Mouse (Mus musculus) C2C12 (cell line): ENCODE results near the gene Tekt1. TPM values are rescaled to one million over a fixed set of nuclear protein-coding genes. Genes with fewer than 3 reads are reported as not detected.

ENCODE experiments used
- H3K27me3 ChIP-seq: one replicate; pipeline ENCODE4 v1.6.1; 2011; ENCODE audit not compliant: control insufficient read depth, insufficient read depth, insufficient read length
- H3K36me3 ChIP-seq: one replicate; pipeline ENCODE4 v1.6.1; 2011; ENCODE audit not compliant: control insufficient read depth, insufficient read depth
- H3K4me3 ChIP-seq: one replicate; pipeline ENCODE4 v1.5.1; 2011; ENCODE audit warnings: mild to moderate bottlenecking, control low read depth; ENCODE audit not compliant: poor library complexity, insufficient read depth, severe bottlenecking
- H3K79me2 ChIP-seq: one replicate; pipeline ENCODE4 v1.6.1; 2011; ENCODE audit not compliant: control insufficient read depth, insufficient read depth
- H3K79me3 ChIP-seq: one replicate; pipeline ENCODE4 v1.6.1; 2011; ENCODE audit warnings: low read depth, control low read depth
- H3ac ChIP-seq: one replicate; pipeline ENCODE3; 2011; ENCODE audit warnings: low read depth; ENCODE audit not compliant: control insufficient read depth, insufficient read length
- CEBPB ChIP-seq: IDR thresholded peaks from one replicate; pipeline ENCODE4 v1.6.1; 2011; ENCODE audit warnings: low read depth, mild to moderate bottlenecking, control low read depth, moderate library complexity
- CTCF ChIP-seq: IDR thresholded peaks from one replicate; pipeline ENCODE4 v1.5.1; 2011; ENCODE audit not compliant: control insufficient read depth, insufficient read depth, insufficient read length
- FOSL1 ChIP-seq: IDR thresholded peaks from one replicate; pipeline ENCODE4 v1.8.0; 2011; ENCODE audit warnings: mild to moderate bottlenecking, low read length; ENCODE audit not compliant: poor library complexity, insufficient read depth, severe bottlenecking
- MAX ChIP-seq: IDR thresholded peaks from one replicate; pipeline ENCODE4 v1.6.1; 2011; ENCODE audit warnings: mild to moderate bottlenecking, control low read depth
- MYOD1 ChIP-seq: IDR thresholded peaks from one replicate; pipeline ENCODE4 v1.6.1; 2011; ENCODE audit warnings: low read depth; ENCODE audit not compliant: control insufficient read depth, insufficient read length
- MYOG ChIP-seq: IDR thresholded peaks from one replicate; pipeline ENCODE4 v1.6.1; 2011; ENCODE audit not compliant: control insufficient read depth, insufficient read length; ENCODE audit errors: extremely low read depth
- USF1 ChIP-seq: IDR thresholded peaks from one replicate; pipeline ENCODE4 v1.6.1; 2011; ENCODE audit warnings: low read depth, mild to moderate bottlenecking, control low read depth, moderate library complexity
- polyA plus RNA-seq: library from polyadenylated mRNA; unstranded; fragments of >200 nt; fragmentation: generic; extraction: Trizol; gene quantifications from one replicate; pipeline ENCODE4 v1.2.1, GENCODE M21; 2012; ENCODE audit warnings: missing spikeins

Tekt1 gene
- polyA plus RNA-seq, 1 experiment: not detected

DNA sequence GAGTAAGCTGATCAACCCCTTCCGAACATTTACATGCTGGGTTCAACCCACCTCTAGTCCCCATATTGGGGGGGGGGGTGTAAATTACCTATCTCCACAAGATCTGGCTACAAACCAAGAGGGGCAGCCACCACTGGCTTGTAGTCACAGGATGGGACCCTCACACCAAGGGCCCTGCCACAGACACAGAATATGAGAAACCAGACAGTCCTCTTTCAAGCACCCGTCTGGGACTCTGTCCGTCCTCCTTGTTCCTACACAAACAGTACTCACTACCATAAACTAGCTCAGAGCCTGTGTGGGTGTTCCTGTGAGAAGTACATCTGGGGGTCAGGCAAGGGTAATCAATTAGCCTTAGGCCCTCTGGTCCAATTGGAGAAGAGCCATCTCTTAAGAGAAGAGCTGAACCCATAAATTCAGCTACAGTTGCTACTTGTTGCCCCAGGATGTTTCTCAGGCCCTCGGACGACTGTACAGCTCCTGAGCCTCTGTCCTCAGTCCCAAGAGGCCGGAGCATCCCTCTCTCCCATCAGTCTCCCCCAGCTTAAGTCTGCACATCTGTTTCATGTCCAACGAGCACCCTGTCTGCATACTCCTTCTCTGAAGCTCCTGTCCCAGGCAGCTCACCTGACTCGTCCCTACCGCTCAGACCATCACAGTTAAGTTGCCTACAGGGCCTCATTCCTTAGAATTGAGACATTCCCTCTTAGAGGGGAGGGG is 46.4 kb upstream of the Tekt1 start:
- TF ChIP-seq MYOD1 (no peak), MAX (no peak)
- Histone ChIP-seq H3K79me3 (no peaks in the 10 kb centered on the region), H3K79me2 (no peaks in the 10 kb centered on the region), H3K4me3 (no peak overlapping the region), H3ac (no peak overlapping the region), H3K36me3 (no peaks in the 10 kb centered on the region), H3K27me3 (peaks cover 86% of the 10 kb centered on the region)

DNA sequence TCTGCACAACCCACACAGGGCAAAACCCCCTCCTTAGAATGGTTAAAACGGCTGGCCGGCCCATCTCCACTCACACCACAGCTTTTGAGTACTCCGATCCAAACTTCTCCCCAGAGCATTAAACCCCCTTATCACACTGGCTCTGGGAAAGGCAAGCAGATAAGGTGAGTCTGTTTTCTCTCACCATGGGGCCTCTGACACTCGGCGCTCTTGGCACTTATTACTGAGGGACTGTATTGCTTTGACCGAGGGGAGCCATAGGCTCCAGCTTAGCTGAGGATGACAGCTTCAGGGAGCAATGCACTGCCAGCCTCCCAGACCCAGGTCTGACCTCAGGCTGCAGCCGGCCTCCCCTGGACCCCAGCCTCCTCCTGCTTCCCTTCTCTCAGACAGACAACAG is 45.3 kb upstream of the Tekt1 start:
- no peak overlapping the region for H3K4me3 ChIP-seq
- no peaks in the 10 kb centered on the region for H3K79me3 ChIP-seq
- no peaks in the 10 kb centered on the region for H3K36me3 ChIP-seq
- no peak for TF ChIP-seq CTCF
- no peak for TF ChIP-seq FOSL1
- TF ChIP-seq MYOG: no peak
- no peak for TF ChIP-seq USF1
- no peak for TF ChIP-seq MAX
- TF ChIP-seq CEBPB: no peak
- no peak for TF ChIP-seq MYOD1
- no peak overlapping the region for H3ac ChIP-seq
- H3K27me3 ChIP-seq: peaks cover 86% of the 10 kb centered on the region
- H3K79me2 ChIP-seq: no peaks in the 10 kb centered on the region

DNA sequence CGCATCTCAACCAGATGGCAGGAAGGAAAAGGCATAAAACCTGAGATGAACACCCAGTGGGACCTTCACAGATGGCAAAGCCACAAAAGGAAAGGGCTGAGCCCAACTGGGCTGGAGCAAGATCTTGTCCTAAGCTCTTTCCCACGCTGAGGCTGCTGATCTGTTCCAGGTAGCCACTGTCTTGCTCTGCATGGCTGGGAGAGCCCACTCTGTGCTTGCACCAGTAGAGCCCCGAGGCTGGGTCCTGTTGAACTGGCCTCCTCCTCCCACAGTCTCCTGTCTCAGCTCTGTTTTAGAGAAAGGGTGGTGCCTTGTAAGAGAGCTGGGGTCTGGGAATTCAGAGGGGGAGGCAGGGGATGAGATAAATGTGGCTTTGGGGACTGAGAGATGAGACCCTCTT is 44.8 kb upstream of the Tekt1 start:
- Histone ChIP-seq H3K79me2 (no peaks in the 10 kb centered on the region), H3ac (no peak overlapping the region), H3K36me3 (no peaks in the 10 kb centered on the region), H3K4me3 (no peak overlapping the region), H3K79me3 (no peaks in the 10 kb centered on the region), H3K27me3 (peaks cover 89% of the 10 kb centered on the region)
- TF ChIP-seq MYOD1 (no peak), FOSL1 (no peak), USF1 (no peak), MYOG (no peak), CTCF (no peak), MAX (no peak), CEBPB (no peak)

DNA sequence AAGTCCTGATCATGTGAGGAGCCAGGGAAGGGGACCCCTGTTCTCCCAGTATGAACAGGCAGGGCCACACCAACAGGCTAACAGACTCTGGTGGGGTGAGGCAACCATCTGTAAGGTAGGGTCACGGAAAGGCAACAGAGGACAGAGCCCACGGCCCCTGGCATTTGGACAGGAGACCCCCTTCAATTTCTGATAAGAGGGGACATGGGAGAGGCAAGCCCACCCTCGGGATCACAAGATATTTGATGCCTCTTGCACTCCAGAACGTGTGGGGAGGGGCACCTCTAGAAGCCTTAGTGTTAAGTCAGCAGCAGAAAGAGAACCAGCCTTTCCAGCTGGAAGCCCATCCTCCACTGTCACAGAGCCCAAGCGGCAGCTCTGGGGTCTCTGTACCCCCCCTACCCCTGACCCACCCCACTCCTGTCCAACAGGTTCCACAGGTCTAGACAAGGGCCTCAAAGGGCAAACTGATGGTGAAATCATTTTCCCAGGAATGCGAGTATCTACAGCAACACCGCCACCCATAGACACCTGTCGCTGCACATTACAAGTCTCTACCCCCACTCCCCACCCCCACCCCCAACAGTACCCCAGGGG is 43.9 kb upstream of the Tekt1 start:
- H3K27me3 ChIP-seq: peaks cover 90% of the 10 kb centered on the region
- TF ChIP-seq CEBPB (no peak), MAX (no peak), MYOG (no peak)
- H3ac ChIP-seq: no peak overlapping the region
- no peaks in the 10 kb centered on the region for H3K79me2 ChIP-seq
- H3K4me3 ChIP-seq: no peak overlapping the region
- H3K79me3 ChIP-seq: no peaks in the 10 kb centered on the region
- no peaks in the 10 kb centered on the region for H3K36me3 ChIP-seq

DNA sequence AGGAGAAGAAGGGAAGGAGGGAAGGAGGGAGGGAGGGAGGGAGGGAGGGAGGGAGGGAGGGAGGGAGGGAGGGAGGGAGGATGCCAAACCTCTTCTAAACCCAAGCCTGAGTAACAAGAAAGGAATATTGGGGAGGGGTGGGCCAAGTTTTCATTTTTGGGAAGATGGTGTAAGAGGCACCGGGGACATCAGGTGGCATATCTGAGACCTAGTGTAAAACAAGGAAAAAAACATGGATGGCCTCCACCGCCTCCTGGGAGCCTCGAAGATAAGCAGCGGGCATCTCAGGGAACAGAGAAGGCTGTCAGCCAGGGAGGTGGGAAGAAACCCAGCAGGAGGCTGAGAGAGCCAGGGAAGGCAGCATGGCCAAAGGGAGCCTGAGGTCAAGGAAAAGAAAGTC is 43.3 kb upstream of the Tekt1 start:
- peaks cover 88% of the 10 kb centered on the region for H3K27me3 ChIP-seq
- no peaks in the 10 kb centered on the region for H3K79me3 ChIP-seq
- TF ChIP-seq FOSL1 (no peak), CEBPB (no peak), MYOG (no peak), MAX (no peak), CTCF (no peak), USF1 (no peak), MYOD1 (no peak)
- H3K36me3 ChIP-seq: no peaks in the 10 kb centered on the region
- H3K79me2 ChIP-seq: no peaks in the 10 kb centered on the region
- H3ac ChIP-seq: no peak overlapping the region
- no peak overlapping the region for H3K4me3 ChIP-seq

DNA sequence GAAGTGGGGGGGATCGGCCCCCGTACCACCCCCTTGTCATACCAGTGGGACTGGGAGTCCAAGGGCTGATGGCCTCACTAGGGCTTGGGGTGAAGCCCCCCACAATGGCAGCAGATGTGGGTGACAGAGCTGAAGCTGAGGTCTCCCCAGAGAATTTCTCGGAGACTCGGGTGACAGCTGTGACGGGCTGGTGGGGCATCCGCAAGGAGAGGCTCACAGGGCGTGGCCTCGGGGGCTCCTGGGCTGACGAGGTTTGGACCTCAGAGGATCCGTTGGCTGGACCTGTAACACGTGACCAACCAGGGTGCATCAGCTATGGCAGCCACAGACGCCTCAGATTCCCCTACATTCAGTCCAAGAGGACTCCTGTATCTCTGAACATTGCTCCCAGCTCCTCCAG is 40.7 kb upstream of the Tekt1 start:
- TF ChIP-seq CTCF (no peak), MYOD1 (no peak), USF1 (no peak), CEBPB (no peak), MAX (no peak), FOSL1 (no peak), MYOG (no peak)
- Histone ChIP-seq H3K36me3 (no peaks in the 10 kb centered on the region), H3K79me3 (no peaks in the 10 kb centered on the region), H3K79me2 (no peaks in the 10 kb centered on the region), H3ac (no peak overlapping the region), H3K27me3 (peaks cover 70% of the 10 kb centered on the region), H3K4me3 (no peak overlapping the region)
